Mouse (Mus musculus): ENCODE data around the gene Rasgrf2.

DNA sequence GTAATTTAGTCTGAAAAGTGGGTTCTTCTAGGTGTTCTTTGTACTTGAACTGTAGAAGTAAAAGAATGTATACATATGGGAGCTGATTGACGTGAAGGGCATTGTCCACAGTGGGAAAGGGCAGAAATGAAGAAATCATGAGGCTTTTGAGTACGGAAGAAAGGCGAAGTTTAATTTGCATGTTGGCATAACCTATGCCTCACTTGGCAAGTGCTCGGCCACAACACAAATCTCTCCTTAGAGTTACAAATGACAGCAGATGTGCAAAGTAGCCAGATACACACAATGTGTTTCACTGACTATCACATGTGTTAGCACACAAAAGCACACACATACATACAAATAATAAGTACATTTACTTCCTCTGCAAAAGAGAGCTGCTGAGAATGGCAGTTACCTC lies 251.2 kb downstream of the Rasgrf2 start:
- TF ChIP-seq POLR2A (IDR thresholded peaks at IDR 0.05; ENCODE audit: low read depth, low read length) (no peak), CTCF (conservative IDR thresholded peaks at IDR 0.05; ENCODE audit: insufficient read depth, insufficient read length, low read depth, low read length) (no peak)
